Mouse (Mus musculus): ENCODE measurements around the gene Btnl10.

The Btnl10 gene

GRCm38 (mm10) chr11:58959186-58959825 lies 41.6 kb downstream of the Btnl10 start:
- DNase-seq (ENCODE audit: low spot score in 2 of 2) = no peak

GRCm38 (mm10) chr11:58959921-58960465 lies 42.3 kb downstream of the Btnl10 start:
- peak; percentile 56 to 58 for DNase-seq (ENCODE audit: low spot score in 2 of 2)

GRCm38 (mm10) chr11:58961364-58962177 lies 43.9 kb downstream of the Btnl10 start:
- DNase-seq (ENCODE audit: low spot score in 2 of 2) = no peak

GRCm38 (mm10) chr11:58963543-58963942 lies 45.8 kb downstream of the Btnl10 start:
- DNase-seq (ENCODE audit: low spot score in 2 of 2) = no peak

- DNase-seq (ENCODE audit: low spot score in 2 of 2) = no peak
Observed at GRCm38 (mm10) chr11:58964216-58964615, 46.5 kb downstream of the Btnl10 start.

GRCm38 (mm10) chr11:58965001-58965760 lies 47.5 kb downstream of the Btnl10 start:
- no peak for DNase-seq (ENCODE audit: low spot score in 2 of 2)

GRCm38 (mm10) chr11:58967346-58967745 lies 49.6 kb downstream of the Btnl10 start:
- DNase-seq (ENCODE audit: low spot score in 2 of 2) = no peak

GRCm38 (mm10) chr11:58968551-58968950 lies 50.8 kb downstream of the Btnl10 start:
- DNase-seq (ENCODE audit: low spot score in 2 of 2) = no peak

- no peak for DNase-seq (ENCODE audit: low spot score in 2 of 2)
Observed at GRCm38 (mm10) chr11:58969027-58969426, 51.3 kb downstream of the Btnl10 start.

- no peak for DNase-seq (ENCODE audit: low spot score in 2 of 2)
Observed at GRCm38 (mm10) chr11:58969659-58970058, 52.0 kb downstream of the Btnl10 start.

GRCm38 (mm10) chr11:58970831-58971530 lies 53.3 kb downstream of the Btnl10 start:
- DNase-seq (ENCODE audit: low spot score in 2 of 2) = no peak

GRCm38 (mm10) chr11:58971796-58972195 lies 54.1 kb downstream of the Btnl10 start:
- DNase-seq (ENCODE audit: low spot score in 2 of 2) = no peak

GRCm38 (mm10) chr11:58974414-58974813 lies 56.7 kb downstream of the Btnl10 start:
- DNase-seq (ENCODE audit: low spot score in 2 of 2) = no peak
